Mouse (Mus musculus): ENCODE data around the gene Gm4297.
"Not testable (repeated sequence)": the region's sequence is repeated elsewhere in the genome, so short reads cannot be mapped to it uniquely, and the experiment has no call there.

Gene Gm4297

DNA sequence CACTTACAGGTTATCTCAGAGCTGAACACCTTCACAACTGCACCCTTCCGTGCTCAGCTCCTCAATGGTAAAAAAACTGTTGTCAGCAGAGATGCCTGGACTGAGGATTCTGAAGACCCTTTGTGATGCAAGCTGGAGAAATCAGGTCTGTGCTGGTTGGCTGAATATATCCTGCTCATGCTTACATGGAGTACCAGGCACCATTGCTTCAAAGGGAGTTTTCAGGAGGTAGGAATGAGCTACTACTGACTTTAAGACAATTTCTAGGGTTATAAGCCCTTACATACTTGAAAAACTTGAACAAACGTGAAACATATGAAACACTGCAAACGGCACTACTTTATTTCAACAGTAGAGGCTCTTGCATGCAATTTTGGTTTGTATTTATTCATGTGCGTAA lies at the start of gene Gm4297:
Gm4297 (minus strand) TSS at position 101 of the 400 bp plus-strand sequence.
- not testable (repeated sequence) for DNase-seq
